Mouse (Mus musculus) erythroid progenitor cell, adult 5-6 weeks (primary cell): ENCODE results near the gene Ccdc15. TPM values are rescaled to one million over a fixed set of nuclear protein-coding genes. Genes with fewer than 3 reads are reported as not detected.
"Not testable (repeated sequence)": the region's sequence is repeated elsewhere in the genome, so short reads cannot be mapped to it uniquely, and the experiment has no call there.

ENCODE experiments used
- ATAC-seq: replicated peaks from 2 replicates; pipeline ENCODE4 v1.8.0; 2016; ENCODE audit warnings: moderate number of reproducible peaks, mild to moderate bottlenecking, moderate TSS enrichment, inconsistent platforms; ENCODE audit not compliant: poor library complexity, low FRiP score, severe bottlenecking
- total RNA-seq, 2 experiments: library from RNA; stranded (forward) in 1 of 2; stranded (reverse) in 1 of 2; fragments of 150-400 nt in 1 of 2; fragments of 186-747, 209-891 nt in 1 of 2; gene quantifications; 2 replicates each; pipeline versions ENCODE4 v1.2.3 to v1.2.4; 2015 to 2017; ENCODE audit warnings: low replicate concordance in 2 of 2

Gene Ccdc15
- total RNA-seq, 2 experiments from 2014 or later, result 6.1 to 10.1 TPM

- no peak for ATAC-seq
Observed at GRCm38 (mm10) chr9:37358713-37359330, 10.6 kb upstream of the Ccdc15 start.

- no peak for ATAC-seq
Observed at GRCm38 (mm10) chr9:37354485-37354884, 6.3 kb upstream of the Ccdc15 start.

GRCm38 (mm10) chr9:37351266-37351665, 3.0 kb upstream of the Ccdc15 start:
- ATAC-seq, result no peak

GRCm38 (mm10) chr9:37349050-37349449, 818 bp upstream of the Ccdc15 start:
- no peak for ATAC-seq

- peak; percentile 60 for ATAC-seq
Observed at GRCm38 (mm10) chr9:37347184-37347987, 846 bp downstream of the Ccdc15 start.

- no peak for ATAC-seq
Observed at GRCm38 (mm10) chr9:37345406-37345805, 2.8 kb downstream of the Ccdc15 start.

GRCm38 (mm10) chr9:37329456-37329855, 18.8 kb downstream of the Ccdc15 start:
- no peak for ATAC-seq

- ATAC-seq, result no peak
Observed at GRCm38 (mm10) chr9:37301720-37302119, 46.5 kb downstream of the Ccdc15 start.

- ATAC-seq, result not testable (repeated sequence)
Observed at GRCm38 (mm10) chr9:37300501-37300900, 47.7 kb downstream of the Ccdc15 start.

- no peak for ATAC-seq
Observed at GRCm38 (mm10) chr9:37295586-37295985, 52.6 kb downstream of the Ccdc15 start.

GRCm38 (mm10) chr9:37266622-37267021, 81.6 kb downstream of the Ccdc15 start:
- no peak for ATAC-seq

- no peak for ATAC-seq
Observed at GRCm38 (mm10) chr9:37255889-37256225, 92.4 kb downstream of the Ccdc15 start.

GRCm38 (mm10) chr9:37255149-37255888, 92.9 kb downstream of the Ccdc15 start, which contains the start of gene Slc37a2:
Slc37a2 (minus strand) TSS chr9:37255738.
- ATAC-seq, result no peak

GRCm38 (mm10) chr9:37254531-37255110, 93.6 kb downstream of the Ccdc15 start:
- ATAC-seq, result no peak

GRCm38 (mm10) chr9:37250631-37251030, 97.6 kb downstream of the Ccdc15 start:
- no peak for ATAC-seq

- ATAC-seq, result no peak
Observed at GRCm38 (mm10) chr9:37249976-37250375, 98.3 kb downstream of the Ccdc15 start.

GRCm38 (mm10) chr9:37248381-37248906, 99.8 kb downstream of the Ccdc15 start:
- ATAC-seq, result no peak

- ATAC-seq, result no peak
Observed at GRCm38 (mm10) chr9:37247429-37247828, 100.8 kb downstream of the Ccdc15 start.

- no peak for ATAC-seq
Observed at GRCm38 (mm10) chr9:37245810-37246209, 102.4 kb downstream of the Ccdc15 start.

- no peak for ATAC-seq
Observed at GRCm38 (mm10) chr9:37245404-37245803, 102.8 kb downstream of the Ccdc15 start.
